Mouse (Mus musculus) 416B (cell line): ENCODE measurements at regions not wholly inside any gene's neighbourhood (a gene's known extent, or its start where the extent isn't known, plus 50 kb on each side); places are given as distances from the start of the nearest gene placed in this dataset.
A peak's percentile ranks its signal among the peaks of the same experiment; 100 is the strongest.
"Not testable (repeated sequence)": the region's sequence is repeated elsewhere in the genome, so short reads cannot be mapped to it uniquely, and the experiment has no call there.

Experiments used
- DNase-seq: peaks from one replicate; pipeline ENCODE4 v3.0.0; 2011; ENCODE audit warnings: low read depth

DNA sequence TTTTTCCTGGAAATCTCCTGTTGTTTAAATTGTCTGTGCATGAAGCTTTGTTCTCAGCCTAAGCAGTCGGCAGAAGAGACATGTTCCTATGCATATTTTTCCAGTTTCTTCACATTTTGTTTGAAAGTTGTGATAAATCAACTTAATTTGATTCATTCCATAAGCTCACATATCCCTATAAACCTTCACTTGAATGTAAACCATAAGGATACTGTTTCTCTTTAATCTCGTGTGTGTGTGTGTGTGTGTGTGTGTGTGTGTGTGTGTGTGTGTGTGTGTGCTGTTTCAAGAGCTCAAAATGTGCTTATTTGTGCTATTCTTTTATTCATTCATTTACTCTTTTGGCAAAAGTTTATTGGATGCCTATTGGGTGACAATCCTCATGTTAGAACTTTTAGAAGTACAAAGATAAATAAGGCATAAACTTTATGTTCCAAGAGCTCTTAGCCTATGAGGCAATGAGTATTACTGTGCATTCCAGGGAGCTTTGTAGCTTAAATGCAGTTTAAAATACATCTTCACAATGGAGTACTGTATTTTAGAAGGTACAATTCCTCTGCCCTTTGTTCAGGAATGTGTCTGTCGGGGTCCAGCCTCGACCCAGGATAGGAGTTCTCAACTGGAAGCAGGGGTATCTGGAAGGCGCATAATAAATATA, 229.4 kb upstream of the Dcbld2 start:
- no peak for DNase-seq

DNA sequence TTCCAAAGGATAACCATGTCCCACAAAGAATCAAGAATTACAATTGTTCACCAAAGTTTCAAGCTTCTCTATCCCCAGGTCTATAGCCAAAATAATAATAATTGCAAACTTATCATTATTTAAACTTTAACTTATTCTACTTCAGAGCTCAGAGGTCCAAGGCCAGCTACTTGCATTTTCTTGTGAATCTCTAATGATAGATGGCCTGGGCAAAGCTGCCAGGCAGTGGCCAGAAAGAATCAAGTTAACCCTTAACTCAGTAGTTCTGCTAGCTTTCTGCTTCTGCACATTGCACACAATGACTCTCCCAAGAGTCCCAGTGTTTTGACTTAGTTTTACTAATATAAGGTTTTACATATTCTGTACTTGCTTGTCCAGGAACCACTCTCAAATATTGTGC, 228.3 kb upstream of the Dcbld2 start:
- DNase-seq = not testable (repeated sequence)

DNA sequence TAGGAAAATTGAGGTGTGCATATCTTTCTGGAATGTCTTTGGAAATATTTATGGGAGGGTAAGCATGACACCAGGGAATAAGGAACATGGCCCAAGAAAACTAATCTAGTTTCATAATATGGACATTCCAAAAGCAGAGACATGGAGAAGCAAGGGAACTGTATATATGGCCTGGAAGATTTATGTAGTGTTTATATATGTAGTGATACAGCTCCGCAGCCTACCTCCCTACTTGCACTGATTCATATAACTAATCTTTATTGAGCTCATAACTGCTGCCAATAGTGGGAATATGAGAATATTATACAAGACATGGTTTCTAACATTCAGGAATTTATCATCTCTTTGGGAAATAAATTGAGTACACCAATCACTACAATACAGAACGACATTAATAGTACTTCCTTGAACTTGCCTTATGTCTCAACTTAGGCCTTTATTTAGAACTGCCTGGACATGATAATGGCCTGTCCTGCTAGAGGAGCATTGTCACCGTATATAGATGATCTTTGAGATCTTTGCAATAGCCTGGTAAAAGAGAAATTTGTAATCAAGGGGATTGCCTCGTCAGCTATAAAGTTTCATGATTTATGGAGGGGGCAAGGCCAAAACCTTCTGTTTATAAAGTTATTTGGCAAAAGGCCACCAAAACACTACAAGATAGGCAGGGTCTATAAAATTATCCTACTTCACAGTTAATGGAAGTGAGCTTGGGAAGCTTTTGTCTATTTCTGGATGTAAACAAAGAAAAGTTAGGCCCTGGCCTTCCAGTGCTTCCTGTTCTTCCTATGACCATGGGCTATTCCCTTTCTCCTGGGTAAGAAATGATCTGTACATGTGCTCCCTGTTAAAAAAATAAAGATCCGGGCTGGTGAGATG, 213.4 kb upstream of the Dcbld2 start:
- no peak for DNase-seq

GRCm38 (mm10) chr16:58211872-58212271, 196.4 kb upstream of the Dcbld2 start:
- DNase-seq = no peak

- DNase-seq = no peak
Measured at GRCm38 (mm10) chr16:58234686-58235085, 173.6 kb upstream of the Dcbld2 start.

GRCm38 (mm10) chr16:58236857-58237256, 171.4 kb upstream of the Dcbld2 start:
- no peak for DNase-seq

- DNase-seq = no peak
Measured at GRCm38 (mm10) chr16:58276281-58276680, 132.0 kb upstream of the Dcbld2 start.

DNA sequence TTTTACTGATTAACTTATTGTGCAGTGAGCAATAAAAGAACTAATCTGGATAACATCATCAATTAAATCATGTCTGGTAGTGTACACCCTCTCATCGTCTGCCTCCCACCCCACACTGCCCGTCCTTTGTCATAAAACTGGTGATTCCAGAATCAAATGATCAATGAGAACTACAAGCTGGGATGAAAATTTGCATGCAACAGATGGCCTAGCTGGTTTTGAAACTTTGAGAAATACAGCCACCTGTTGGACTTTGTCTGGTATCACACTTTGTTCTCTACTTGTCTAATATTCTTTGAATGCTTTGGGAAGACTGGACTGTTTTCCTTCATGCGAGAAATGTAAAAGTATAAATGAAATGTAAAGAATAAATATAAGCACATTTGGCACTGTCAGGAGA, 126.8 kb upstream of the Dcbld2 start:
- peak; percentile 61 for DNase-seq

GRCm38 (mm10) chr16:58294457-58294856, 113.8 kb upstream of the Dcbld2 start:
- DNase-seq = no peak

DNA sequence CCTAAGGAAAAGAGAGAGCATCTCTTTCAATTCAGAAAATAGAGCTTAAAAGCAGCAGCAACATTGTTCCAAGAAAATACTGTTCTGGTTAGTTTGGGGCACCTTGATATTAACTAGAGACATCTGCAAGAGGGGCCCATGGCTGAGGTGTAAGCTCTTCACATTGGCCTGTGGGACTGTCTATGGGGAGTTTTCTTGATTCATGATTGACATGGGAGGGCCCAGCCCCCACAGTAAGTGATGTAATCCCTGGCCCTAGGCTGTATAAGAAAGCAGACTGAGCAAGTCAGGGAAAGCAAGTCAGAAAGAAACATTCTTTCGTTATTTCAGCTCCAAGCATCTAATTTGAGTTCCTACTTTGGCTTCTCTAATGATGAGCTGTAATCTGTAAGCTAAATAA, 113.1 kb upstream of the Dcbld2 start:
- DNase-seq = no peak

GRCm38 (mm10) chr16:58299495-58299894, 108.7 kb upstream of the Dcbld2 start:
- DNase-seq = peak; percentile 77

- no peak for DNase-seq
Measured at GRCm38 (mm10) chr16:58300098-58300497, 108.1 kb upstream of the Dcbld2 start.

DNA sequence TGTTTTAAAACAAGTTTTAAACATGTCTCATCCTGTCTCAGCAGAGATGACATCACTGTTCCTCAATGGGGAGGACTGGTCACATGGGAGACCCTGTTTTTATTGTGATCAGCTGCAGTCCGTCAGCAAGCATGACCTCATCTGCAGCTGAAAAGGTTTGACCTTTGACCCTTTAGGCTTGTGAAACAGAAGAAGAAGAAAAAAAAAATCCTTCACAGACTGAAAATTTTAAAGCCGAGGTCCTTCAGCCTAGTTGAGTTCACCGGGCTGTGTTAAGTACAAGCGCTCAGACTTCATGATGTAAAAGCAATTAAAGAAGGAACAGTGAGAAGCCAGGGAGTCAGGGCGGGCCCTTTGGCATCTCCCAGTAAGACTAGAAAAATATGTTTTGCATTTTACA, 104.7 kb upstream of the Dcbld2 start:
- DNase-seq = no peak

GRCm38 (mm10) chr16:58316889-58317455, 91.3 kb upstream of the Dcbld2 start:
- DNase-seq = no peak

DNA sequence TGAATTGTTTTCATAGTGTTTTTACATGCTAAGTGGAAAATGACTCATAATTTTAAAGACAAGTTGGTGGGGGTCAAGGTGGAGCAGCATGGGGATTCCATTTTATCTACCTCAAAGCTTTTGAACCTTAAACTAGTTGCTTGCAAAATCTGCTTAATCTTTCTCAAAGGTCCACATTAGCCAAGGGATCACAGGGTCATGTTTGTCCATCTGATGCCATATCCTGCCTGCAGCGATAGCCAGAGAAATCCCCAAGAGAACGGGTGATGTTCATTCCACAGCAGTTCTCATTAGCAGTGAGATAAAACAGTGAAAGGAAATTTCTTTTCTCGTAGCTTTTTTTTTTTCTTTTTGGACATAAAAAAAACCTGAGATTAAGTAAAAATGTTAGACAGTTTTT, 77.2 kb upstream of the Dcbld2 start:
- DNase-seq = no peak

- DNase-seq = no peak
Measured at GRCm38 (mm10) chr16:58343921-58344320, 64.3 kb upstream of the Dcbld2 start.

- no peak for DNase-seq
Measured at GRCm38 (mm10) chr16:58349354-58349753, 58.9 kb upstream of the Dcbld2 start.

- DNase-seq = peak; percentile 4
Measured at GRCm38 (mm10) chr16:58349802-58350201, 58.4 kb upstream of the Dcbld2 start.

- no peak for DNase-seq
Measured at GRCm38 (mm10) chr16:58352156-58352555, 56.1 kb upstream of the Dcbld2 start.

DNA sequence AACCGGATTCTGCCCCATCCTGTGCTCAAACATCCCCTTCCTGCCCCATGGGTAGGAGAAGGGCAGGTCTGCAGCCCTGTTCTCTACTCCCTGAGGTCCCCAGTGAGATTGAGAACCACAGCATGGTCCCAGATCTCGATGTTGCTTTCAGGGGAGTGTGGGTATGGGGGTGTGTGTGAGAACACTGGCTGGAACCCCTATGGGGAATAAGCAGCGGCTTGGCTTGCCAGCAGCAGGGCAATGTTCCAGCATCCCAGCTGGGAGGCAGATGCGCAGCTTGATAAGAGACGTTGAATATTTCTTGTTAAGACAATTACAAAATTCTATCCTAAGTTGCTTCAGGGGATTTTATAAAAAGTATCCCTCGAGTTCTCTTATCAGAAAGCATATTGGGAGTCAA, 53.7 kb upstream of the Dcbld2 start:
- DNase-seq = no peak
